15 mouse cellular contexts compared by ENCODE assay signal in genomic region chr15:88428441-88428840, GRCm38 (mm10).
DNase-seq lines count a peak whose midpoint lies in the region; ATAC-seq lines count a peak whose summit lies in the region.
"Had no signal": no experiment of that assay in that cellular context is flagged by ENCODE, and none has a peak within 500 bp of the region (broad histone marks: within the 10 kb centered on the region; RNA-seq: fewer than 3 reads in every experiment).

No protein-coding gene starts in this region.

- H3K9me3 ChIP-seq in kidney, embryonic 14.5 days (ENCODE audit: control insufficient read depth, low read length) = peaks cover 3% of the 10 kb centered on the region
- no peaks in the 10 kb centered on the region for H3K9me3 ChIP-seq in limb, embryonic 10.5 days (replicated peaks)
- H3K9me3 ChIP-seq: kidney, embryonic 15.5 days had no signal

- no peaks in the 10 kb centered on the region for H3K4me1 ChIP-seq in kidney, embryonic 14.5 days (ENCODE audit: control insufficient read depth, insufficient read depth, low read length)
- H3K4me1 ChIP-seq in limb, embryonic 10.5 days = no peaks in the 10 kb centered on the region
- H3K4me1 ChIP-seq: kidney, embryonic 15.5 days; megakaryocyte, embryonic 14.5 days had no signal

- WGBS in kidney, embryonic 14.5 days = 73% methylated on average over 7 of the region's 7 CpGs
- WGBS in limb, embryonic 10.5 days = 69% methylated on average over 7 of the region's 7 CpGs

- H3K4me2 ChIP-seq in kidney, embryonic 14.5 days (replicated peaks; ENCODE audit: low read depth, low read length) = no peak overlapping the region
- H3K4me2 ChIP-seq: kidney, embryonic 15.5 days had no signal

- H3K9ac ChIP-seq in kidney, embryonic 14.5 days (ENCODE audit: low read depth, low read length) = no peak overlapping the region
- H3K9ac ChIP-seq: kidney, embryonic 15.5 days had no signal

- H3K27me3 ChIP-seq in kidney, embryonic 14.5 days (ENCODE audit: control insufficient read depth, insufficient read depth, low read length) = no peaks in the 10 kb centered on the region
- no peaks in the 10 kb centered on the region for H3K27me3 ChIP-seq in limb, embryonic 10.5 days (ENCODE audit: low read depth, poor library complexity, severe bottlenecking)
- H3K27me3 ChIP-seq: kidney, embryonic 15.5 days; megakaryocyte, embryonic 14.5 days had no signal

- no peak overlapping the region for H3K4me3 ChIP-seq in kidney, embryonic 14.5 days (ENCODE audit: low read length)
- no peak overlapping the region for H3K4me3 ChIP-seq in limb, embryonic 10.5 days
- H3K4me3 ChIP-seq: kidney, embryonic 15.5 days; megakaryocyte, embryonic 14.5 days had no signal

- DNase-seq in kidney, postnatal 10 days = peak; percentile 12
- DNase-seq in NIH3T3 (ENCODE audit: low read depth) = peak; percentile 30
- peak; percentile 69 for DNase-seq in embryo, embryonic 10 days (ENCODE audit: low spot score)
- peak; percentile 70 for DNase-seq in limb, embryonic 10.5 days (ENCODE audit: low spot score)
- no peak for DNase-seq in frontal cortex, postnatal 36 days (ENCODE audit: low spot score in 2 of 2)
- no peak for DNase-seq in spleen, adult 12 weeks (ENCODE audit: low spot score)
- DNase-seq: cerebellum, postnatal 25 days; gastrocnemius, postnatal 10 days; heart, postnatal 10 days; layer of hippocampus, adult 9-11 months had no signal

- no peak overlapping the region for H3K27ac ChIP-seq in kidney, embryonic 14.5 days (ENCODE audit: low read depth, low read length)
- H3K27ac ChIP-seq in limb, embryonic 10.5 days = no peak overlapping the region
- H3K27ac ChIP-seq: kidney, embryonic 15.5 days had no signal

- ATAC-seq in kidney, embryonic 14.5 days (ENCODE audit: low FRiP score, low TSS enrichment) = no peak
- ATAC-seq: activated CD4-positive, CD25-positive, alpha-beta regulatory T cell, adult 4 months; forebrain, embryonic 16.5 days had no signal

- no peaks in the 10 kb centered on the region for H3K36me3 ChIP-seq in kidney, embryonic 14.5 days (ENCODE audit: control insufficient read depth, insufficient read depth, low read length)
- no peaks in the 10 kb centered on the region for H3K36me3 ChIP-seq in limb, embryonic 10.5 days
- H3K36me3 ChIP-seq: kidney, embryonic 15.5 days had no signal

Comparison
In these comparisons a context has a peak if more than half of its experiments do, and no peak if none do; other contexts are left out.
1. DNase-seq: peak in kidney, postnatal 10 days (single experiment), NIH3T3 (single experiment), embryo, embryonic 10 days (single experiment) and limb, embryonic 10.5 days (single experiment); none in frontal cortex, postnatal 36 days (0 of 2) and spleen, adult 12 weeks (single experiment).